Mouse (Mus musculus): Measurements from ENCODE around the gene Atp12a. TPM values are rescaled to one million over a fixed set of nuclear protein-coding genes. Genes with fewer than 3 reads are reported as not detected.

Gene Atp12a
- not detected in 2 replicates for polyA plus RNA-seq (2012; ENCODE audit: insufficient read depth, insufficient read length, missing spikeins)

DNA sequence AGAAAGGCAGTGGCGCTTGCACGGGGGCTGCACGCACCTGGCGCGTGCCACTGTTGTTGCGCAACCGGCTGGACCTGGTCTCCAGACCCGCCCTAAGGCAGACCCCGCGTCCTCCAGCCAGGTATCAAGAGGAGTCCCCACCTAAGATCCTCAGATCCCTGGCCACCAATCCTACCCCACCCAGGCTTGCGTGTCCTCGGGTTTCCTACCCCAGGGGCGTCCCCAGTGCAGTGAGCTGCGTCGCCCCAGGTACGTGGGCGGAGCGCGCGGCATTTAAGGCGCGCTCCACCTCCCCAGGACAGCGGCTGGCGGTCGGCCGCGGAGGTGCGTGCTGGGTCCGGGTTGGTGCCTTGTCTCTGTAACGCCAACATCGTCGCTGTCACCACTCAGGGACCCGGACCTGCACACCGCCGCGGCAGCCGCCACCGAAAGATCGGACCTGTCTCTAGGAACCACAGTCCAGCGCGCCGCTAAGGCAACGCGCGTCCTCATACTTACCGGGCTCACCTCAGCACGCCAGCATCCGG, at the start of gene Atp12a:
TSS of gene Atp12a (plus strand) at position 358 of the 527 bp plus-strand sequence.
- H3K27ac ChIP-seq (ENCODE audit: insufficient read depth, low read depth, low read length): no peak within 1 kb of the TSS
- no peak for TF ChIP-seq POLR2A (IDR thresholded peaks at IDR 0.05; ENCODE audit: borderline replicate concordance, low read depth, low read length)
- no peak for TF ChIP-seq CTCF (IDR thresholded peaks at IDR 0.05; ENCODE audit: low read depth, low read length)
- H3K4me1 ChIP-seq (ENCODE audit: control insufficient read depth, insufficient read depth, low read length): no peaks in the 10 kb centered on the region
- no peak within 1 kb of the TSS for H3K4me3 ChIP-seq (ENCODE audit: insufficient read depth, low read length)

DNA sequence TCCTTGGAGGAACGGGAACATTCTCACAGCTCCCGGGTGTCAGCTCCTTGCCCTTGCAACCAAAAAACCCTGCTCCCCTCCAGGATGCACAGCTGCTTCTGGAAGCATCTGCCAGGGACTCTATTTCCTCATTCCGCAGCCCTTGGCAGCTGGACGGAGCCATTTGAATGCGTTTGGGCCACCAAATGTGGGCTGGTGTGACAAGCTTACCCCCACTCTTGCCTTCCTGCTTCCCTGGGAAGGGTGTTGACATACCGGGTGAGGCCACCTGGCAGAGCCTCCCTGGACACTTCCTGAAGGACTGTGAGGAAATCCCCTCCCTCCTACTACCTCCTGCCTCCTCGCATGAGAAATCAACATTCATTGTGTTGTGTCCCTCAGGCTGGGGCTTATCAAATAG, 49.3 kb upstream of the Atp12a start:
- H3K4me3 ChIP-seq (ENCODE audit: insufficient read depth, low read length): no peak overlapping the region
- no peak overlapping the region for H3K27ac ChIP-seq (ENCODE audit: insufficient read depth, low read depth, low read length)
- H3K4me1 ChIP-seq (ENCODE audit: control insufficient read depth, insufficient read depth, low read length): peaks cover 10% of the 10 kb centered on the region
- no peak for TF ChIP-seq CTCF (IDR thresholded peaks at IDR 0.05; ENCODE audit: low read depth, low read length)
- no peak for TF ChIP-seq POLR2A (IDR thresholded peaks at IDR 0.05; ENCODE audit: borderline replicate concordance, low read depth, low read length)

DNA sequence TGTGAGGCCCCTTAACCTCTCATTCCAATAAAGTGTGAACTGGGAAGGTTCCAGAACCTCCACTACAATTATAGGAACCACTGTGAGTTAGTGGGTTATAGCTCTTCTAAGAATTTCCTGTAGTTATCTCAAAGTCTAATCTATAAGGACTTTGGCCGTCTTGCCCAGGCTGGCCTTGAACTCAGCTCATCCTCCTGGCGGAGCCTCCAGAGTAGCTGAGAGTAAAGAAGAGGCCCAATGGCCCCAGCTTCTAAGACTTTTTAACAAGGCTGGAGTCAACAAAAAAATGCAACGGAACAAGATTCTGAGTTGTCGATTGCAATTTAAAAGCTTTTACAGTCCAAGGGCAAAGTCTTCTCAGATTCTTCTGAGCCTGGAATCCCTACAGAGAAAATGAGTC, 48.5 kb upstream of the Atp12a start:
- no peak overlapping the region for H3K27ac ChIP-seq (ENCODE audit: insufficient read depth, low read depth, low read length)
- peaks cover 10% of the 10 kb centered on the region for H3K4me1 ChIP-seq (ENCODE audit: control insufficient read depth, insufficient read depth, low read length)
- TF ChIP-seq POLR2A (IDR thresholded peaks at IDR 0.05; ENCODE audit: borderline replicate concordance, low read depth, low read length) (no peak), CTCF (IDR thresholded peaks at IDR 0.05; ENCODE audit: low read depth, low read length) (no peak)
- H3K4me3 ChIP-seq (ENCODE audit: insufficient read depth, low read length): no peak overlapping the region

DNA sequence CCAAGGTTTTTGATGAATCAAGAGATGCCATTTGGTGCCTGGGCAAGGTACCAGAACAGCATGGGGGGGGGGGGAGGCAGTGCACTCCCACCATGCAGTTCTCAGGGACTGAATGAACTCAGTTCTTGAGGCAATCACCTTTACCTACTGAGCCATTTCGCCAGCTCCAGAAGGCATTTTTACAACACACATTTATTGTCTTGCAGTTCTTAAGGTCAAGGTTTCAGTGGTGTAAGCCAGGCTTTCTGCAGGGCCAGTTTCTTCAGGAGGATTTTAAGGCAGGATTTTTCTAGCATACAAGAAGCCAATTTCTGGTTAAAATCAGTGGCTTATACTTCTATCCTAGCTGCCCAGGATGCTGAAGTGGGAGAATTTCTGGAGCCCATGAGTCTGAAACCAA, 41.9 kb upstream of the Atp12a start:
- no peak overlapping the region for H3K27ac ChIP-seq (ENCODE audit: insufficient read depth, low read depth, low read length)
- peaks cover 15% of the 10 kb centered on the region for H3K4me1 ChIP-seq (ENCODE audit: control insufficient read depth, insufficient read depth, low read length)
- TF ChIP-seq POLR2A (IDR thresholded peaks at IDR 0.05; ENCODE audit: borderline replicate concordance, low read depth, low read length) (no peak), CTCF (IDR thresholded peaks at IDR 0.05; ENCODE audit: low read depth, low read length) (no peak)
- no peak overlapping the region for H3K4me3 ChIP-seq (ENCODE audit: insufficient read depth, low read length)

DNA sequence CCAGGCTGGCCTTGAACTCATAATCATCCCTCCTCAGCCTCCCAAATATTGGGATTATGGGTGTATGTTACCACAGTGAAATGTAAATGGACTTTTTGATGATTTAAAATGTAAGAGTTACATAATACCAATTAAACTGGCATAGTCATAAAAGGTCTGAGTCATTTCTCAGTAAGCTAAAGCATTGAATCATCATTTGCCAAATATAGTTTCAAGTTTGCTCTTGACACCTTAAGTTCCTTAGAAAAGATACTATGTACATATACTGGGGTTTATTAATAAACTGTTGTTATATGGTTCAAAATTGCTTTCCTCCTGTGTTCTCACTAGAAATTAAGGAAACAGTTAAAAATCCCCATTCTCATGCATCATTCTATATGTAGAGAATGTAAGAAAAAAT, 39.8 kb upstream of the Atp12a start:
- Histone ChIP-seq H3K4me3 (ENCODE audit: insufficient read depth, low read length) (no peak overlapping the region), H3K27ac (ENCODE audit: insufficient read depth, low read depth, low read length) (no peak overlapping the region), H3K4me1 (ENCODE audit: control insufficient read depth, insufficient read depth, low read length) (peaks cover 5% of the 10 kb centered on the region)
- TF ChIP-seq POLR2A (IDR thresholded peaks at IDR 0.05; ENCODE audit: borderline replicate concordance, low read depth, low read length) (no peak), CTCF (IDR thresholded peaks at IDR 0.05; ENCODE audit: low read depth, low read length) (no peak)

DNA sequence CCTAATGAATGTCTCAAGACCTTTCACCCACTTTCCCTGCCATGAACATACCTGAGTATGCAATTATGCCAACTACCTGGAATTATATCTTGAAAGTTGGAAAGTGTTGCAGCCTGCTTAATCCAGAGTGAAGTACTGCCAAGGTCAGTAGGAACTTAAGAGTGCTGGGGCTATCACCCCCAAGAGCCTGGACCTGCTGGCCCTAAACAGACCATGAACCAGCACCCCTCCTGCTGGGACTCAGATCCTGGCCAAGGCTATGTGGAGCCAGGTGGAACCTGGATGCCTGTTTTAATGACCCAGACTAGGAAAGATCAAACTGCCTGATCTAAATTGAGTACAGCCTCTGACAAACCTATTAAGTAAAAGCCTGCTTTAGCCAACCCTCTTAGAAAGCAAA, 31.2 kb upstream of the Atp12a start:
- Histone ChIP-seq H3K4me3 (ENCODE audit: insufficient read depth, low read length) (no peak overlapping the region), H3K4me1 (ENCODE audit: control insufficient read depth, insufficient read depth, low read length) (no peaks in the 10 kb centered on the region), H3K27ac (ENCODE audit: insufficient read depth, low read depth, low read length) (no peak overlapping the region)
- TF ChIP-seq CTCF (IDR thresholded peaks at IDR 0.05; ENCODE audit: low read depth, low read length) (no peak), POLR2A (IDR thresholded peaks at IDR 0.05; ENCODE audit: borderline replicate concordance, low read depth, low read length) (no peak)

DNA sequence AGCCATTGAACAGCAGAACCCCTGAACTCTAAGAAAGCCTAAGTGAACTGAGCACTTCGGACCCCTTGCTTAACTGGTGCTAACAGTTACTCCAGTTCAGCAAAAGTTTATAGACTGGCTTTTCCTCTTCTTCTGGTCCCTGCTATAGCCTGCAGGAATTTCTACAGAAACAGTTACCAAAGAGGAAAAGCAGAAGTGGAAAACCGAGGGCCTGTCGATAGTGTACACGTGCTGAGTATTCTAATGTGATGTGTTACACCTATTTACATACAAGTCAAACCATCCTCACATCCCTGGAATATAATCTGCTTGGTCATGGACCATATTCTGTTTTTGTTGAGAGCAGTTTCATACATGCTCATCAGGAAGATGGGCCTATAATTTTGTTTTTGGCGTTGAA, 30.4 kb upstream of the Atp12a start:
- no peak overlapping the region for H3K27ac ChIP-seq (ENCODE audit: insufficient read depth, low read depth, low read length)
- no peak overlapping the region for H3K4me3 ChIP-seq (ENCODE audit: insufficient read depth, low read length)
- TF ChIP-seq CTCF (IDR thresholded peaks at IDR 0.05; ENCODE audit: low read depth, low read length) (no peak), POLR2A (IDR thresholded peaks at IDR 0.05; ENCODE audit: borderline replicate concordance, low read depth, low read length) (no peak)
- H3K4me1 ChIP-seq (ENCODE audit: control insufficient read depth, insufficient read depth, low read length): no peaks in the 10 kb centered on the region

DNA sequence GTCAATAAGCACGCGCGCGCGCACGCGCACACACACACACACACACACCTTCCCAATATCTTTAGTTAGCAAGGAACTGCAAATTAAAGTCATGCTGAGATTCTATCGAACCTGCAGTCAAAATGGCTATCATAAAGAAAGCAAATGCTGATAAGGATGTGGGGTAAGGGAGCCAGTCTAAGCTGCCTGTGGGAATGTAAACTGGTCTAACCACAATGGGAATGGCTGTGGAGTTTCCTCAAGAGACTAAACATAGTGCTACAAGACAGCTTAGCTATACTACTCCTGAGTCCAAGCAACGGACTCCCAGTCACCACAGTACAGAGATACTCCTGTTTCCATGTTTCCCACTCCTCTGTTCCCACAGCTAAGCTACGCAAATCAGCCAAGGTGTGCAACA, 28.8 kb upstream of the Atp12a start:
- Histone ChIP-seq H3K4me3 (ENCODE audit: insufficient read depth, low read length) (no peak overlapping the region), H3K4me1 (ENCODE audit: control insufficient read depth, insufficient read depth, low read length) (no peaks in the 10 kb centered on the region), H3K27ac (ENCODE audit: insufficient read depth, low read depth, low read length) (no peak overlapping the region)
- TF ChIP-seq CTCF (IDR thresholded peaks at IDR 0.05; ENCODE audit: low read depth, low read length) (no peak), POLR2A (IDR thresholded peaks at IDR 0.05; ENCODE audit: borderline replicate concordance, low read depth, low read length) (no peak)

DNA sequence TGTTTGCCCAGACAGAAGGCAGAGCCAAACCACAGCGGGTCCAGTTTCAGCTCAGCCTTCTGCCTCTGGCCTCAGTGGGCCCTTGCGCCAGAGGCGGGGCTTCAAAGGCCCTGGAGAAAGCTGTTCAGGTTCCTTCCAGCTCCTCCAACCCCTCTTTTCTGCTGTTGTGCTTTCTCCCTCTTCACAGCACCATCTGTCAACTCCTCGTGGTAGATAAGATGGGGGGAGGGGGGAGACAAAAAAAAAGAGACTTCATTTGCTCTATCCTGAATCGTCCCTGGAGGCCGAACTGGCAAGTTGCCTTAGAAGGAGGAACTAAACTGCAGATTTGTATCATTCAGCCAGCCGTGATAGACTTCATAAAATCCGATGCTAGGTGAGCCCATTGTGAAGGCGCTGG, 27.8 kb upstream of the Atp12a start:
- TF ChIP-seq CTCF (IDR thresholded peaks at IDR 0.05; ENCODE audit: low read depth, low read length) (no peak), POLR2A (IDR thresholded peaks at IDR 0.05; ENCODE audit: borderline replicate concordance, low read depth, low read length) (no peak)
- Histone ChIP-seq H3K4me1 (ENCODE audit: control insufficient read depth, insufficient read depth, low read length) (no peaks in the 10 kb centered on the region), H3K27ac (ENCODE audit: insufficient read depth, low read depth, low read length) (no peak overlapping the region), H3K4me3 (ENCODE audit: insufficient read depth, low read length) (no peak overlapping the region)

DNA sequence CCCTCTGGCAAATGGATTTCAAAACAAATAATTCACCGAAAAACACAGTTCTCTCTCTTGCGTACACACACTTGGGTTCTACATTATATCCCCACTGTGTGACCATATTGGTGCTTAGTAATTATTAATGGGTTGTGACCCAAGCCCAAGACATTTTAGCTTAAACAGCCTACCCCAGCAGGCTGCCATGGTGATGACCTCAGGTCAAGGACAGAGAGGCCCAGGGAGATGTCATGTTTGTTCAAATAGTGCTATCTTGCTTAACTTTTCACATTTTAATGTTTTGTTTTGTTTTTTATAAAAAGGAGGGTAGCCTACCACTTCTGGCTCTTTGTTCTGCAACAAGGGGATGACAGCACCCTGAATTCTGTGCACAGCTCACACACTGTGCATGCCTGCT, 27.2 kb upstream of the Atp12a start:
- H3K4me3 ChIP-seq (ENCODE audit: insufficient read depth, low read length): no peak overlapping the region
- H3K4me1 ChIP-seq (ENCODE audit: control insufficient read depth, insufficient read depth, low read length): no peaks in the 10 kb centered on the region

More for the DNA sequence above, 27.2 kb upstream of the Atp12a start:
- H3K27ac ChIP-seq (ENCODE audit: insufficient read depth, low read depth, low read length): no peak overlapping the region
- TF ChIP-seq CTCF (IDR thresholded peaks at IDR 0.05; ENCODE audit: low read depth, low read length) (no peak), POLR2A (IDR thresholded peaks at IDR 0.05; ENCODE audit: borderline replicate concordance, low read depth, low read length) (no peak)

All from bone marrow macrophage, adult 2 months (primary cell).